Mouse (Mus musculus): ENCODE measurements around the gene Tmbim6. TPM values are rescaled to one million over a fixed set of nuclear protein-coding genes. Genes with fewer than 3 reads are reported as not detected.
A peak's percentile ranks its signal among the peaks of the same experiment; 100 is the strongest.

Tmbim6 gene
- polyA plus RNA-seq, 1 experiment from 2014 or later, result 509 TPM

- ChIA-PET CTCF (interaction anchor here (0.6 to 2.2 kb wide), 6 partner anchors 10 to 157 kb away, joined by 3 to 10 read pairs (median 4); no protein-coding TSS in a partner anchor), POLR2A (interaction anchor here (0.6 to 1.4 kb wide), 3 partner anchors 17 to 35 kb away, joined by 3 to 4 read pairs (median 3); no protein-coding TSS in a partner anchor)
- no peak for TF ChIP-seq CTCF (IDR thresholded peaks at IDR 0.05)
- in situ Hi-C loops (cut with MboI; ENCODE audit: low pct_unique_long_range_greater_than_20kb), result no loop called here
- H3K27me3 ChIP-seq, result no peaks in the 10 kb centered on the region
- peak; percentile 91 for ATAC-seq
- no peak for DNase-seq (ENCODE audit: low read depth, low spot score)
These were observed 65.1 kb downstream of the Tmbim6 start, which contains the start of gene Nckap5l for GRCm38 (mm10) chr15:99457606-99458401. Gene Nckap5l (minus strand): TSS chr15:99457748.

Other genes starting within 250 kb of the Tmbim6 start
- gene Kcnh3, start 168.0 kb upstream of the Tmbim6 start, polyA plus RNA-seq (2021), result 11.0 TPM
- 69.7 TPM for gene Mcrs1, start 140.9 kb upstream of the Tmbim6 start, polyA plus RNA-seq (2021)
- 101 TPM for gene Prpf40b, start 97.8 kb upstream of the Tmbim6 start, polyA plus RNA-seq (2021)
- 0.67 TPM for gene Fam186b, start 97.0 kb upstream of the Tmbim6 start, polyA plus RNA-seq (2021)
- gene Fmnl3, start 22.4 kb upstream of the Tmbim6 start, polyA plus RNA-seq (2021), result 99.2 TPM
- gene Nckap5l, start 64.9 kb downstream of the Tmbim6 start, polyA plus RNA-seq (2021), result 10.8 TPM
- 9.3 TPM for gene Bcdin3d, start 81.8 kb downstream of the Tmbim6 start, polyA plus RNA-seq (2021)
- gene Faim2, start 135.3 kb downstream of the Tmbim6 start, polyA plus RNA-seq (2021), result 0.13 TPM
- not detected for gene Aqp2, start 186.2 kb downstream of the Tmbim6 start, polyA plus RNA-seq (2021)
- gene Aqp5, start 197.9 kb downstream of the Tmbim6 start, polyA plus RNA-seq (2021), result 6.8 TPM
- gene Aqp6, start 208.5 kb downstream of the Tmbim6 start, polyA plus RNA-seq (2021), result not detected

Measured in Patski (cell line).